Mouse (Mus musculus): ENCODE data around the gene Upb1. TPM values are rescaled to one million over a fixed set of nuclear protein-coding genes. Genes with fewer than 3 reads are reported as not detected.

The Upb1 gene
- 0.35 and 0.75 TPM in 2 replicates for polyA plus RNA-seq (2012)

DNA sequence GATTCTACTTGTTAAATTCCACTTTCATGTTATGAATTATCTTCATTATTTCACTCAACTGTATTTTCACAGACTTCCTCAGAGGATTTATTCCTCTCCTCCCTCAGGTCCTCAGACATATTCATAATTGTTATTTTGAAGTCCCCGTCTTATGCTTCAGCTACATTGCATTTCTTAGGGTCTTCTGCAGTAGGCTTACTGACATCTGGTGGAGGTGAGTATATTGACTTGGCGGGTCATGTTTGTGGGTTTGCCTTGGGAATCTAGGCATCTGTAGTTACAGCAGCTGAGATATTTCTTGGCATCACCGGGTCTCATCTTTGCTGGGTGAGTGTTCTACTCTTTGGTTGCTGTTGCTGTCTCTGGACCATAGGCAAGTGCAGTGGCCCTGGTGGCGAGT, at the start of gene Upb1:
TSS of gene Upb1 (plus strand) at position 158 of the 400 bp plus-strand sequence.

Other genes with a start within 250 kb of the Upb1 start
- gene Specc1l, start 189.0 kb upstream of the Upb1 start, polyA plus RNA-seq (2012): 8.3 and 10.5 TPM in 2 replicates
- gene Adora2a, start 84.2 kb upstream of the Upb1 start, polyA plus RNA-seq (2012): 4.6 and 7.1 TPM in 2 replicates
- gene Snrpd3, start 116.4 kb downstream of the Upb1 start, polyA plus RNA-seq (2012): 27.9 and 31.9 TPM in 2 replicates
- 8.0 and 9.2 TPM in 2 replicates for gene Gucd1, start 116.9 kb downstream of the Upb1 start, polyA plus RNA-seq (2012)
- gene Lrrc75b, start 159.2 kb downstream of the Upb1 start, polyA plus RNA-seq (2012): 0.02 TPM in 1 of 2 replicates, not detected in the other
- gene Ggt1, start 160.5 kb downstream of the Upb1 start, polyA plus RNA-seq (2012): 1.2 and 1.8 TPM in 2 replicates
- 9.1 and 11.3 TPM in 2 replicates for gene Ggt5, start 188.2 kb downstream of the Upb1 start, polyA plus RNA-seq (2012)
- gene Susd2, start 242.9 kb downstream of the Upb1 start, polyA plus RNA-seq (2012): 0.68 and 1.6 TPM in 2 replicates